Mouse (Mus musculus) ES-E14 (cell line): Measurements from ENCODE around the gene Nxn.

Source experiments
- HCFC1 ChIP-seq: IDR thresholded peaks from 2 replicates; pipeline ENCODE4 v1.6.1; 2012; ENCODE audit warnings: low read length, inconsistent platforms, borderline replicate concordance; ENCODE audit not compliant: insufficient read depth
- MAFK ChIP-seq: IDR thresholded peaks from 2 replicates; pipeline ENCODE4 v1.6.1; 2014; ENCODE audit warnings: mild to moderate bottlenecking, low read depth, low read length, inconsistent platforms; ENCODE audit not compliant: insufficient read depth
- ZC3H11A ChIP-seq: IDR thresholded peaks from 2 replicates; pipeline ENCODE4 v1.6.1; 2012; ENCODE audit warnings: low read depth, mild to moderate bottlenecking, inconsistent platforms, low read length, borderline replicate concordance

GRCm38 (mm10) chr11:76314140-76314539 lies 84.8 kb downstream of the Nxn start:
- TF ChIP-seq MAFK (no peak), ZC3H11A (no peak), HCFC1 (no peak)
